In the genomic region with DNA sequence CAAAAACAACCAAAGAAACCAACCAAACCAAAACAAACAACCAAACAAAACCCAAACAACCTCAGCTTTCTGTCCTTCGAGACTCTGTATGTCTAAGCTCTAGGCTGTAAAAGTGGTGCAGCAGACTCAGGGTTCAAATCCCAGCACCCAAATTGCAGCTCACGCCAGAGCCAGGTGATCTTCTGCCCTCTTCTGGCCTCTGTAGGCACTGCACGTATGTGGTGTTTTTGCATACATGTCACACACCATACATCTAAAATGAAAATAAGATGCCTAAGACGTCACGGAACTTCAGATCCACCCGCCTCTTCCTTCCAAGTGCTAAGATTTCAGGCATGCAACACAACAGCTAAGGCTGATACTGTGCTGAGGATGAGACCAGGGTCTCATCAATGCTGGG, we compare ENCODE assay signal across 12 mouse cellular contexts.
A peak's percentile ranks its signal among the peaks of the same experiment; 100 is the strongest.
DNase-seq lines count a peak whose midpoint lies in the region; ATAC-seq and TF ChIP-seq lines count a peak whose summit lies in the region.
"Had no signal": no experiment of that assay in that cellular context is flagged by ENCODE, and none has a peak within 500 bp of the region (broad histone marks: within the 10 kb centered on the region; RNA-seq: fewer than 3 reads in every experiment).

No protein-coding gene starts in this region.

- H3K4me3 ChIP-seq in kidney, adult 2 months (ENCODE audit: insufficient read depth, low read depth, low read length), result no peak overlapping the region
- no peak overlapping the region for H3K4me3 ChIP-seq in midbrain, embryonic 11.5 days (ENCODE audit: low read depth, low read length)
- no peak overlapping the region for H3K4me3 ChIP-seq in midbrain, embryonic 16.5 days (ENCODE audit: low read depth, low read length)
- H3K4me3 ChIP-seq in limb, embryonic 11.5 days (ENCODE audit: low read depth, low read length), result no peak overlapping the region
- H3K4me3 ChIP-seq: embryonic facial prominence, embryonic 15.5 days; forebrain, embryonic 13.5 days; heart, embryonic 10.5 days; liver, embryonic 13.5 days had no signal

- H3K9me3 ChIP-seq in midbrain, embryonic 11.5 days (ENCODE audit: control insufficient read depth, low read length), result no peaks in the 10 kb centered on the region
- H3K9me3 ChIP-seq in midbrain, embryonic 16.5 days (replicated peaks; ENCODE audit: control insufficient read depth, low read length, poor library complexity, severe bottlenecking), result no peaks in the 10 kb centered on the region
- H3K9me3 ChIP-seq in limb, embryonic 11.5 days (ENCODE audit: control insufficient read depth, low read length), result no peaks in the 10 kb centered on the region
- H3K9me3 ChIP-seq: embryonic facial prominence, embryonic 15.5 days; forebrain, embryonic 13.5 days; heart, embryonic 10.5 days; liver, embryonic 13.5 days had no signal

- H3K27ac ChIP-seq in kidney, adult 2 months (ENCODE audit: insufficient read depth, low read depth, low read length), result no peak overlapping the region
- no peak overlapping the region for H3K27ac ChIP-seq in midbrain, embryonic 11.5 days (ENCODE audit: low read depth, low read length)
- H3K27ac ChIP-seq in midbrain, embryonic 16.5 days (ENCODE audit: low read length), result no peak overlapping the region
- no peak overlapping the region for H3K27ac ChIP-seq in limb, embryonic 11.5 days (replicated peaks; ENCODE audit: low read depth, low read length)
- H3K27ac ChIP-seq: embryonic facial prominence, embryonic 15.5 days; forebrain, embryonic 13.5 days; heart, embryonic 10.5 days; liver, embryonic 13.5 days had no signal

- no peaks in the 10 kb centered on the region for H3K27me3 ChIP-seq in kidney, adult 2 months (replicated peaks; ENCODE audit: control insufficient read depth, insufficient read depth, low read length)
- H3K27me3 ChIP-seq in midbrain, embryonic 11.5 days (ENCODE audit: control insufficient read depth, insufficient read depth, low read length), result no peaks in the 10 kb centered on the region
- H3K27me3 ChIP-seq in midbrain, embryonic 16.5 days (ENCODE audit: control insufficient read depth, insufficient read depth, low read depth, low read length), result no peaks in the 10 kb centered on the region
- no peaks in the 10 kb centered on the region for H3K27me3 ChIP-seq in limb, embryonic 11.5 days (ENCODE audit: control insufficient read depth, insufficient read depth, low read length)
- H3K27me3 ChIP-seq: embryonic facial prominence, embryonic 15.5 days; forebrain, embryonic 13.5 days; liver, embryonic 13.5 days had no signal

- H3K36me3 ChIP-seq in kidney, adult 2 months (ENCODE audit: control insufficient read depth, insufficient read depth, low read length), result no peaks in the 10 kb centered on the region
- H3K36me3 ChIP-seq in midbrain, embryonic 11.5 days (ENCODE audit: control insufficient read depth, insufficient read depth, low read length), result no peaks in the 10 kb centered on the region
- no peaks in the 10 kb centered on the region for H3K36me3 ChIP-seq in midbrain, embryonic 16.5 days (ENCODE audit: control insufficient read depth, insufficient read depth, low read length)
- H3K36me3 ChIP-seq in limb, embryonic 11.5 days (ENCODE audit: control insufficient read depth, insufficient read depth, low read length), result no peaks in the 10 kb centered on the region
- H3K36me3 ChIP-seq: embryonic facial prominence, embryonic 15.5 days; heart, embryonic 10.5 days; liver, embryonic 13.5 days had no signal

- no peak for DNase-seq in kidney, adult 2 months
- DNase-seq in kidney, postnatal 14 days, result no peak
- DNase-seq in midbrain, embryonic 11.5 days (ENCODE audit: low spot score, missing footprints), result peak; percentile 12
- peak; percentile 33 for DNase-seq in R1 (ENCODE audit: low read depth, low spot score)
- peak; percentile 58 for DNase-seq in limb, embryonic 11.5 days (ENCODE audit: low spot score)
- DNase-seq in embryo, embryonic 11 days, result no peak
- DNase-seq: adrenal gland, postnatal 10 days; liver, embryonic 13.5 days had no signal

- no peak overlapping the region for H3K9ac ChIP-seq in midbrain, embryonic 11.5 days (ENCODE audit: low read length)
- H3K9ac ChIP-seq in midbrain, embryonic 16.5 days (ENCODE audit: low read depth, low read length), result no peak overlapping the region
- no peak overlapping the region for H3K9ac ChIP-seq in limb, embryonic 11.5 days (ENCODE audit: low read length)
- H3K9ac ChIP-seq: embryonic facial prominence, embryonic 15.5 days; forebrain, embryonic 13.5 days; liver, embryonic 13.5 days had no signal

- ATAC-seq in midbrain, embryonic 11.5 days (ENCODE audit: low FRiP score), result no peak
- ATAC-seq in midbrain, embryonic 16.5 days, result no peak
- ATAC-seq in limb, embryonic 11.5 days (ENCODE audit: insufficient number of reproducible peaks, low FRiP score, low TSS enrichment, low read depth), result no peak
- ATAC-seq: forebrain, embryonic 13.5 days had no signal

- TF ChIP-seq POLR2A in kidney, adult 2 months (IDR thresholded peaks at IDR 0.05; ENCODE audit: low read depth, low read length), result no peak

- WGBS in kidney, adult 2 months, result 95% methylated on average over 6 of the region's 6 CpGs
- WGBS in midbrain, embryonic 11.5 days, result 91% methylated on average over 6 of the region's 6 CpGs
- 94% methylated on average over 6 of the region's 6 CpGs for WGBS in midbrain, embryonic 16.5 days
- 85% methylated on average over 6 of the region's 6 CpGs for WGBS in limb, embryonic 11.5 days

- no peaks in the 10 kb centered on the region for H3K4me1 ChIP-seq in kidney, adult 2 months (ENCODE audit: control insufficient read depth, insufficient read depth, low read length)
- H3K4me1 ChIP-seq in midbrain, embryonic 11.5 days (ENCODE audit: control insufficient read depth, insufficient read depth, low read length), result no peaks in the 10 kb centered on the region
- H3K4me1 ChIP-seq in midbrain, embryonic 16.5 days (ENCODE audit: control insufficient read depth, insufficient read depth, low read length), result no peaks in the 10 kb centered on the region
- H3K4me1 ChIP-seq in limb, embryonic 11.5 days (ENCODE audit: control insufficient read depth, insufficient read depth, low read length), result no peaks in the 10 kb centered on the region
- H3K4me1 ChIP-seq: forebrain, embryonic 13.5 days; heart, embryonic 10.5 days; liver, embryonic 13.5 days had no signal

- no peak overlapping the region for H3K4me2 ChIP-seq in midbrain, embryonic 11.5 days
- H3K4me2 ChIP-seq in midbrain, embryonic 16.5 days (ENCODE audit: low read length), result no peak overlapping the region
- H3K4me2 ChIP-seq in limb, embryonic 11.5 days (ENCODE audit: low read depth, severe bottlenecking), result no peak overlapping the region
- H3K4me2 ChIP-seq: embryonic facial prominence, embryonic 15.5 days; forebrain, embryonic 13.5 days; liver, embryonic 13.5 days had no signal

- peak; percentile 31; the same call in 1 of the 2 replicates for TF ChIP-seq CTCF in kidney, adult 2 months (conservative IDR thresholded peaks at IDR 0.05; ENCODE audit: insufficient read depth, insufficient read length, low read depth, low read length)

Comparison
In these comparisons a context has a peak if more than half of its experiments do, and no peak if none do; other contexts are left out.
1. DNase-seq: peak in midbrain, embryonic 11.5 days (single experiment), R1 (single experiment) and limb, embryonic 11.5 days (single experiment); none in kidney, adult 2 months (single experiment), kidney, postnatal 14 days (single experiment) and embryo, embryonic 11 days (single experiment).